Mouse (Mus musculus) myocyte (in vitro differentiated cells): Measurements from ENCODE around the gene C1qtnf7. TPM values are rescaled to one million over a fixed set of nuclear protein-coding genes. Genes with fewer than 3 reads are reported as not detected.

ENCODE experiments used
- H3K27me3 ChIP-seq: one replicate; pipeline ENCODE4 v1.6.1; 2011; ENCODE audit not compliant: control insufficient read depth, insufficient read depth, insufficient read length
- H3K36me3 ChIP-seq: one replicate; pipeline ENCODE4 v1.6.1; 2011; ENCODE audit not compliant: control insufficient read depth, insufficient read depth
- H3K4me2 ChIP-seq: one replicate; pipeline ENCODE4 v1.6.1; 2011; ENCODE audit warnings: low read depth, control low read depth
- H3K4me3 ChIP-seq: one replicate; pipeline ENCODE4 v1.5.1; 2011; ENCODE audit warnings: mild to moderate bottlenecking, control low read depth, moderate library complexity
- H3K79me2 ChIP-seq: one replicate; pipeline ENCODE4 v1.6.1; 2011; ENCODE audit not compliant: control insufficient read depth, insufficient read depth
- H3ac ChIP-seq: one replicate; pipeline ENCODE4 v1.6.1; 2011; ENCODE audit not compliant: control insufficient read depth, insufficient read length
- CEBPB ChIP-seq: IDR thresholded peaks from 2 replicates; pipeline ENCODE4 v1.6.1; 2011; ENCODE audit warnings: mild to moderate bottlenecking, moderate library complexity; ENCODE audit not compliant: poor library complexity, insufficient read depth, severe bottlenecking
- E2F4 ChIP-seq: IDR thresholded peaks from one replicate; pipeline ENCODE4 v1.6.1; 2011; ENCODE audit warnings: mild to moderate bottlenecking, control low read depth, moderate library complexity; ENCODE audit not compliant: insufficient read depth
- MAX ChIP-seq: IDR thresholded peaks from one replicate; pipeline ENCODE4 v1.6.1; 2011; ENCODE audit warnings: low read depth, mild to moderate bottlenecking, control low read depth
- MYOD1 ChIP-seq, 3 experiments: IDR thresholded peaks; one replicate each; pipeline ENCODE4 v1.6.1; 2011; ENCODE audit warnings: control low read depth in 2 of 3, low read depth in 2 of 3, mild to moderate bottlenecking in 2 of 3, moderate library complexity in 1 of 3; ENCODE audit not compliant: insufficient read length in 2 of 3, control insufficient read depth in 1 of 3
- MYOG ChIP-seq, 3 experiments: IDR thresholded peaks; one replicate each; pipeline ENCODE4 v1.6.1; 2011; ENCODE audit warnings: control low read depth in 2 of 3, low read depth in 2 of 3, mild to moderate bottlenecking in 2 of 3; ENCODE audit not compliant: insufficient read length in 2 of 3, control insufficient read depth in 1 of 3, insufficient read depth in 1 of 3
- POLR2A ChIP-seq: IDR thresholded peaks from one replicate; pipeline ENCODE4 v1.6.1; 2011; ENCODE audit warnings: low read depth, mild to moderate bottlenecking, control low read depth, moderate library complexity; ENCODE audit not compliant: insufficient read length
- POLR2AphosphoS2 ChIP-seq: IDR thresholded peaks from one replicate; pipeline ENCODE4 v1.6.1; 2011; ENCODE audit warnings: low read depth, control low read depth; ENCODE audit not compliant: insufficient read length
- REST ChIP-seq: IDR thresholded peaks from one replicate; pipeline ENCODE4 v1.6.1; 2011; ENCODE audit warnings: mild to moderate bottlenecking, control low read depth, moderate library complexity; ENCODE audit not compliant: insufficient read depth, insufficient read length
- SRF ChIP-seq: IDR thresholded peaks from one replicate; pipeline ENCODE4 v1.6.1; 2011; ENCODE audit warnings: low read depth; ENCODE audit not compliant: control insufficient read depth, insufficient read length
- TCF12 ChIP-seq: IDR thresholded peaks from one replicate; pipeline ENCODE4 v1.6.1; 2011; ENCODE audit warnings: mild to moderate bottlenecking, control low read depth; ENCODE audit not compliant: poor library complexity, insufficient read depth, severe bottlenecking
- TCF3 ChIP-seq: IDR thresholded peaks from one replicate; pipeline ENCODE4 v1.6.1; 2011; ENCODE audit warnings: low read depth, control low read depth; ENCODE audit not compliant: insufficient read length
- USF1 ChIP-seq: IDR thresholded peaks from one replicate; pipeline ENCODE4 v1.6.1; 2011; ENCODE audit warnings: low read depth, mild to moderate bottlenecking, control low read depth, moderate library complexity
- polyA plus RNA-seq: library from polyadenylated mRNA; unstranded; fragments of >200 nt; fragmentation: generic; extraction: Trizol; gene quantifications from one replicate; pipeline ENCODE4 v1.2.1, GENCODE M21; 2012; ENCODE audit warnings: missing spikeins

Gene C1qtnf7
- polyA plus RNA-seq, 1 experiment = not detected

GRCm38 (mm10) chr5:43555406-43555805 lies 40.1 kb downstream of the C1qtnf7 start:
- no peaks in the 10 kb centered on the region for H3K27me3 ChIP-seq
- no peak overlapping the region for H3ac ChIP-seq
- H3K4me2 ChIP-seq = no peak overlapping the region
- H3K79me2 ChIP-seq = no peaks in the 10 kb centered on the region
- H3K4me3 ChIP-seq = no peak overlapping the region
- no peak for TF ChIP-seq USF1
- no peak for TF ChIP-seq POLR2A
- no peak for TF ChIP-seq MAX
- no peak for TF ChIP-seq REST
- no peak for TF ChIP-seq CEBPB
- no peak for TF ChIP-seq E2F4
- TF ChIP-seq TCF3 = no peak
- no peak for TF ChIP-seq MYOG (IDR thresholded peaks at IDR 0.05; ENCODE audit: control insufficient read depth in 1 of 3, insufficient read depth in 1 of 3, insufficient read length in 2 of 3, low read depth in 2 of 3)
- no peak for TF ChIP-seq POLR2AphosphoS2
- TF ChIP-seq TCF12 = no peak
- no peak for TF ChIP-seq MYOD1 (IDR thresholded peaks at IDR 0.05; ENCODE audit: control insufficient read depth in 1 of 3, insufficient read length in 2 of 3, low read depth in 2 of 3)
- no peak for TF ChIP-seq SRF
- no peaks in the 10 kb centered on the region for H3K36me3 ChIP-seq

- no peak overlapping the region for H3ac ChIP-seq
- no peak overlapping the region for H3K4me2 ChIP-seq
- TF ChIP-seq MAX (no peak), SRF (no peak), MYOD1 (IDR thresholded peaks at IDR 0.05; ENCODE audit: control insufficient read depth in 1 of 3, insufficient read length in 2 of 3, low read depth in 2 of 3) (no peak), TCF3 (no peak)
- no peaks in the 10 kb centered on the region for H3K27me3 ChIP-seq
- no peaks in the 10 kb centered on the region for H3K79me2 ChIP-seq
- H3K4me3 ChIP-seq = no peak overlapping the region
- H3K36me3 ChIP-seq = no peaks in the 10 kb centered on the region
Measured at GRCm38 (mm10) chr5:43557436-43557835, 42.1 kb downstream of the C1qtnf7 start.

GRCm38 (mm10) chr5:43561639-43562252 lies 46.4 kb downstream of the C1qtnf7 start:
- no peaks in the 10 kb centered on the region for H3K79me2 ChIP-seq
- H3K27me3 ChIP-seq = no peaks in the 10 kb centered on the region
- no peak for TF ChIP-seq MYOG (IDR thresholded peaks at IDR 0.05; ENCODE audit: control insufficient read depth in 1 of 3, insufficient read depth in 1 of 3, insufficient read length in 2 of 3, low read depth in 2 of 3)
- no peak for TF ChIP-seq POLR2A
- no peak for TF ChIP-seq POLR2AphosphoS2
- no peak for TF ChIP-seq CEBPB
- no peak for TF ChIP-seq MAX
- no peak for TF ChIP-seq TCF12
- TF ChIP-seq USF1 = no peak
- no peak for TF ChIP-seq SRF
- no peak for TF ChIP-seq REST
- no peak for TF ChIP-seq E2F4
- no peak for TF ChIP-seq MYOD1 (IDR thresholded peaks at IDR 0.05; ENCODE audit: control insufficient read depth in 1 of 3, insufficient read length in 2 of 3, low read depth in 2 of 3)
- no peak for TF ChIP-seq TCF3

GRCm38 (mm10) chr5:43569720-43570359 lies 54.5 kb downstream of the C1qtnf7 start:
- no peaks in the 10 kb centered on the region for H3K36me3 ChIP-seq
- H3ac ChIP-seq = no peak overlapping the region
- H3K27me3 ChIP-seq = no peaks in the 10 kb centered on the region
- H3K4me2 ChIP-seq = no peak overlapping the region
- H3K79me2 ChIP-seq = no peaks in the 10 kb centered on the region
- TF ChIP-seq TCF3 = no peak
- no peak for TF ChIP-seq TCF12
- no peak for TF ChIP-seq POLR2AphosphoS2
- TF ChIP-seq USF1 = no peak
- no peak for TF ChIP-seq CEBPB
- no peak for TF ChIP-seq REST
- no peak overlapping the region for H3K4me3 ChIP-seq

More at GRCm38 (mm10) chr5:43561639-43562252, 46.4 kb downstream of the C1qtnf7 start:
- Histone ChIP-seq H3K36me3 (no peaks in the 10 kb centered on the region), H3K4me3 (no peak overlapping the region), H3ac (no peak overlapping the region), H3K4me2 (no peak overlapping the region)

GRCm38 (mm10) chr5:43582876-43583275 lies 67.5 kb downstream of the C1qtnf7 start:
- H3K27me3 ChIP-seq = no peaks in the 10 kb centered on the region
- H3K4me2 ChIP-seq = no peak overlapping the region
- H3K79me2 ChIP-seq = no peaks in the 10 kb centered on the region
- no peak for TF ChIP-seq POLR2AphosphoS2
- TF ChIP-seq USF1 = no peak
- no peak for TF ChIP-seq POLR2A
- no peak for TF ChIP-seq MYOG (IDR thresholded peaks at IDR 0.05; ENCODE audit: control insufficient read depth in 1 of 3, insufficient read depth in 1 of 3, insufficient read length in 2 of 3, low read depth in 2 of 3)
- no peak for TF ChIP-seq SRF
- TF ChIP-seq TCF3 = no peak
- TF ChIP-seq CEBPB = no peak
- TF ChIP-seq MAX = no peak
- no peak for TF ChIP-seq REST
- TF ChIP-seq MYOD1 (IDR thresholded peaks at IDR 0.05; ENCODE audit: control insufficient read depth in 1 of 3, insufficient read length in 2 of 3, low read depth in 2 of 3) = no peak
- H3ac ChIP-seq = no peak overlapping the region
- no peak overlapping the region for H3K4me3 ChIP-seq
- no peaks in the 10 kb centered on the region for H3K36me3 ChIP-seq
